Mouse (Mus musculus): Measurements from ENCODE around the gene Sdha.
A peak's percentile ranks its signal among the peaks of the same experiment; 100 is the strongest.

Sdha gene

DNA sequence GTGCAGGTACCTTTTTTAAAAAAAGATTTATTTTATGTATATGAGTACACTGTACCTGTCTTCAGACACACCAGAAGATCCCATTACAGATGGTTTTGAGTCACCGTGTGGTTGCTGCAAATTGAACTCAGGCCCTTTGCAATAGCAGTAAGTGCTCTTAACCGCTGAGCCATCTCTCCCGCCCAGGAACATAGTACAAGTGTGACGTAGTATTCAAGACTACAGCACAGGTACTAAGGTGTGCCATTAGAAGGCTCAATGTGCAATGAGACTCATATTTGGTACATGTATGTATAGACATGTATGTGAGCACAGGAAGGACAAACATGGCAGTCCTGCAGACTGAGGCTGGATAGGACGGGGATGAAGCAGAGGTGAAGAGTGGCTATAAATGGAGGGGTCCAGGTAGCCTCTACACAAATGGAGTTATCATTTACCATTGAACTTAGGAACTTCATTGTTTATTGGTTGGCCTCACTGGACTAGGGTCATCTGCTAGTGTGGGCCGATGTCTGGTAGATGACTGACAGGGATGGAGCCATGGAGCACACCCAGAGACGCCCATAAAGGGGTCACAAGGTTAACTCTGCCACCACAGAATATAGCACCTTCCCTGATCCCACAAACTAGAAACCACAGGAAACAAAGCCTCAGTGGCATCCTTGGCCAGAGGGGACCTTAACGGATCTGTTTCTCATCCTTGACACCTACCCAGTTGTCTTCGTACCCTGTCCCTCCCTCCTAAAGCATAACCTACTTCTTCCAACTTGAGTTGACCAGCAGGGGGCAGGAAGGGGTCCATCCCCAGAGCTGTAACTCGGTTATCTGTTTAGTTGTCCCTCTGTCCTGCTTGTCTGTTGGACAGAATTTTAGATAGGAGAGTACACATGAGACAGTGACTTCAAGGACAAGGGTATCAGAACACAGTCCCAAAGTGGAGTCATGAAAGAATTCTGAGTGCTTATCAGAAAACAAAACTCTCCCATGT is 47.7 kb downstream of the Sdha start:
- DNase-seq (ENCODE audit: low read depth, low spot score): peak; percentile 23

DNA sequence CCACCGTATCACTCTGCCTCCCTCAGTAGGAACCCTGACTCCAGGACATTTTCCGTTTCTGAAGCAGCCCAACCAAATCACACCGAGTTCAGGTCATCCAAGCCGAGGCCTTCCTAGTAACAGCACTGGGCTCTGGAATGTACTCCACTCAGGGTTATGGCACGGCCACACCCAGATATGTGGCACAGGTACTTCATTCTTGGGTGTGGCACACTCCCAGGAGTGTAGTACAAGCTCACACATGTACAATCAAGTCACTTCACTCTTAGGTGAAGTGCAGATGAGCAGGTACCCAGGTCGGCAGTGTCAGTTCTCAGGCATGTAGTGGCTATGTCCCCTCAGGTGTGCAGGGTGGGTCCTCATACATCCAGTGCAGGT is 48.5 kb downstream of the Sdha start:
- DNase-seq (ENCODE audit: low read depth, low spot score): no peak

DNA sequence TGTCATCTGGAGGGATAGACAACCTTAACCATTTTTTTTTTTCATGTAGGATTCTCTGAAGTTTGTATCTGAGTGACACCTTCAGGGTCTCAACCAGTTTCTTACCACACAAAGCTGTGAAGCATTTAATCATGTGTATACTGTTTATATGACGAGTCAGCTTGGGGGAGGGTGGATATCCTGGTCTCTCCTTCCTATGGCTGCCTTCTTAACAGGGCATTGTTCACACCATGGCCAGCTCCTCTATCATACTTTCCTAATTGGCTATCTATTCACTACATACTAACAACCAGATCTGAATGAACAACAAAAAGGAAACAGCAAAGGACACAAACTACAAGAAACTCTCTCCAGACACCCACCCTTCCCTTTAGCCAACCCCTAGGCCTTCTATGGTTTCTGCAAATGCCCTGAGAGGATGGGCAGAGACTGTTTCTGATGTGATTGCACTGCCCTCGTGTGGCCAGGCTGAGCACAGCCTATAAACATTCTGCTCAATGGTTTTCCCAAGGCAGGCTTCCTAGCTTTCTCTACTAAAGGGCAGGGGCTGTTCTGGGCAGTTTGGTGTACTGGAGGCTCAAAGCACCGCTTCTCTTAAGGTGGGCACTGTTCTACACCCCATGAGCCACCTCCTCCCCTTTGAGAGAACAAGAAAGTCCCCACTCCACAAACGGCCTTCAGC is 49.0 kb downstream of the Sdha start:
- peak; percentile 54 for DNase-seq (ENCODE audit: low read depth, low spot score)

DNA sequence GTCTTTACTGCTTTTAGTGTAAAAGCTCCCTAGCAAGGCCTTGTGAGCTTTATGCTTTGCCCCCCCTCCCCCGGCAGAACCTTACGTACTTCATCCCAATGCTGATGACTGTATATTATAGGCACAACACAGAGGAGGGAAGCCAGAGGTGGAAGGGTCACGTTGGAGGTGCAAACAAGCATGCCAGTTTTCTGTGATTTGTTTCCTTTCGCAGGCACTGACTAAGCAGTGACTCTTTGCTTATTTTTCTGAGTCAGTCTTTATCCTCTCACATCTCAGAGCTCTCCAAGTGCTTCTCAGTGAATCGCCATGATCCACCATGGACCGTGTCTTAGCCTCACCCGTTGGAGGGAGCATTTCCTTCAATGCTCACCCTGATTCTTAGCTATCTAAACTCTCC is 53.7 kb downstream of the Sdha start:
- no peak for DNase-seq (ENCODE audit: low read depth, low spot score)

DNA sequence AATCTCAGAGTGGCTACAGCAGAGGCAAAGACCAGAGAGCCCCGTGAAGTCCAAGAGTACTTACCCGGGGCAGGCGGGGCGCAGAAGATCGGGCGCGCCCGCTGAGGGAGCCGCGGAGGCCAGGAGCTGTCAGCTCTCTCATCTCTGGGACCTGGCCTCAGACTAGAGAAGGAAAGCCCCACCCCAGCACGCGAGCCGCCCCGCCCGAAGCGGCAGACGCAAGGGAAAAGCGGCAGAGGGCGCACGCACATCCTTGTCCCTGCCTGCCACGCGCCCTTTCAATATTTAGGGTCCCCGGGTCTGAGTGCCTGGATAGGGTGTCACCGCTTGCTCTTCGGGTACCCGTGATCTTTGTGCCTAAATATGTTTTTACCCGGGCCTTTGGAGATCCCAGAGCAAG is 57.9 kb downstream of the Sdha start, which contains the start of gene Ahrr:
TSS of gene Ahrr (minus strand) at position 165 of the 400 bp plus-strand sequence.
- DNase-seq (ENCODE audit: low read depth, low spot score): no peak

DNA sequence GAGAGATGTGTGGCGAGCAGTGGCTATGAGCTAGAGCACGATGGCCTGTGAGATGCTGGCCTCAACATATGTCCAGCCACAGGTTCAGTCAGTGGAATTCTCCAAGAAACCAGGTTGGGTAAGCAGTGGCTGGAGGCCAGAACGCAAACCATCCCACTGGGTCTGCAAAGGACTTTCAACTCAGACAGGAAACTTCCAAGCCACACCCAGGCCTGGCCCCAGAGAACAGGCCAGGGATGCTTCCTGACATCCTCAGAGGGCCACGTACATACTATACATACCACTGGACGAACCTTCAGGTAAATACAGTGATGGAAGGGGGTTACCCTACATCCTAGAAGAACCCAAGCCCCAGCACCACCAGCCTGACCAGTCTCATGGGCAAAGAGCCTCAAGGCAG is 60.4 kb downstream of the Sdha start:
- DNase-seq (ENCODE audit: low read depth, low spot score): no peak

DNA sequence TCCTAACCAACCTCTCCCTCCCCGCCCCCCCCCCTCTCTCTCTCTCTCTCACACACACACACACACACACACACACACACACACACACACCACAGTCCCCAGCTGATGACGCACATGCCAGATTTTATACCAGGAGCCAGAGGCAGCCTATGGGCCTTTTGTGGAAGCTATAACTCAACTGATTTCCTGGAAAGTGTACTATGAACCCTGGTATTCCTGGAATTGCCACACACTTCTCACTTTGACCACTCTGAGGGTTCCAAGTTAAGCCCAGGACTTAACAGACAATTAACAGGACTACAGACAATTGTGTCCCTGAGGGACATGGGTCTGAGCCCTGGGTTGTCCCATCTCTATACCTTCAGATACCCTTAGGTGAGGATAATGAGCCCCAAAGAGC is 67.8 kb downstream of the Sdha start:
- DNase-seq (ENCODE audit: low read depth, low spot score): no peak

DNA sequence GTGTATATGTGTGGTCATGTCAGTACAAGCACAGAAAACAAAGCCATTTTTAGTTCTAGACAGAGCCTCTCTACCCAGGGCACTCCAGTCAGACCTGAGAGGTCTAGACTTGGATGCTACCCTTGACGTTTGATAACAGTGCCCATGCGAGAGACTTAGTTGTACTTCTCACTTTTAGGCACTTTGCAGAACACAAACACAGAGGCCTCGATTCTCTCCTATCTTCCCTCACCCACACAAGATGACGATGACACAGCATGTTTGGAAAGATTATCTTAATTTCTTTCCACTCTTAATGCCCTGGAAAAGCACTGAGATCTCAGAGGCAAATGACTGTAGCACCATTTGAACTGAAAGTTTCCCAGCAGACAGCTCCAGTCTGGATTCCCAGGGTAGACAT is 74.4 kb downstream of the Sdha start:
- DNase-seq (ENCODE audit: low read depth, low spot score): no peak
